Mouse (Mus musculus): ENCODE data around the gene Zc3h4.

GRCm38 (mm10) chr7:16412220-16412896 lies 11.6 kb downstream of the Zc3h4 start:
- TF ChIP-seq CTCF (IDR thresholded peaks at IDR 0.05) (no peak), EP300 (IDR thresholded peaks at IDR 0.05) (no peak)
